Mouse (Mus musculus) MEL (cell line): ENCODE results near the gene Shank3. TPM values are rescaled to one million over a fixed set of nuclear protein-coding genes. Genes with fewer than 3 reads are reported as not detected.

Source experiments
- DNase-seq: peaks from one replicate; pipeline ENCODE4 v3.0.0; 2011; ENCODE audit warnings: low read depth, low spot score
- H3K27ac ChIP-seq: 2 replicates; pipeline ENCODE4 v1.5.1; 2012; ENCODE audit warnings: low read depth, mild to moderate bottlenecking, control low read depth, low read length, moderate library complexity; ENCODE audit not compliant: control insufficient read depth
- H3K27me3 ChIP-seq, 2 experiments: fragments of 150-350 bp in 1 of 2; sonication (generic) in 1 of 2; 2 replicates each; pipeline ENCODE4 v1.6.1; 2012; ENCODE audit warnings: low read length in 2 of 2, mild to moderate bottlenecking in 2 of 2, improper control_type of control experiment in 1 of 2, moderate library complexity in 1 of 2; ENCODE audit not compliant: insufficient read depth in 2 of 2, control insufficient read depth in 1 of 2
- H3K36me3 ChIP-seq, 2 experiments: 2 replicates each; pipeline ENCODE4 v1.6.1; 2012 to 2014; ENCODE audit warnings: low read length in 2 of 2, improper control_type of control experiment in 1 of 2, inconsistent platforms in 1 of 2, mild to moderate bottlenecking in 1 of 2; ENCODE audit not compliant: insufficient read depth in 2 of 2, control insufficient read depth in 1 of 2
- H3K4me1 ChIP-seq, 2 experiments: fragments of 150-350 bp in 1 of 2; sonication (generic) in 1 of 2; 2 replicates each; pipeline ENCODE4 v1.6.1; 2012; ENCODE audit warnings: low read length in 2 of 2, improper control_type of control experiment in 1 of 2, mild to moderate bottlenecking in 1 of 2; ENCODE audit not compliant: insufficient read depth in 2 of 2, control insufficient read depth in 1 of 2
- H3K4me3 ChIP-seq, 2 experiments: fragments of 150-350 bp in 1 of 2; sonication (generic) in 1 of 2; 2 replicates each; pipeline ENCODE4 v1.5.1; 2012; ENCODE audit warnings: low read depth in 2 of 2, low read length in 2 of 2, mild to moderate bottlenecking in 2 of 2, moderate library complexity in 2 of 2, control low read depth in 1 of 2, improper control_type of control experiment in 1 of 2; ENCODE audit not compliant: control insufficient read depth in 1 of 2, insufficient read depth in 1 of 2
- H3K79me2 ChIP-seq: 2 replicates; pipeline ENCODE4 v1.6.1; 2012; ENCODE audit warnings: mild to moderate bottlenecking, low read length, moderate library complexity; ENCODE audit not compliant: control insufficient read depth, poor library complexity, insufficient read depth
- H3K9ac ChIP-seq: 2 replicates; pipeline ENCODE4 v1.6.1; 2012; ENCODE audit warnings: low read depth, mild to moderate bottlenecking, control low read depth, low read length, moderate library complexity; ENCODE audit not compliant: control insufficient read depth, poor library complexity, severe bottlenecking
- H3K9me3 ChIP-seq: fragments of 150-350 bp; sonication (generic); replicated peaks from 2 replicates; pipeline ENCODE4 v1.6.1; 2012; ENCODE audit warnings: mild to moderate bottlenecking, low read length, improper control_type of control experiment, moderate library complexity; ENCODE audit not compliant: insufficient read depth
- BHLHE40 ChIP-seq: IDR thresholded peaks from 2 replicates; pipeline ENCODE4 v1.6.1; 2012; ENCODE audit warnings: low read depth, mild to moderate bottlenecking, inconsistent platforms, low read length, improper control_type of control experiment, borderline replicate concordance
- CHD1 ChIP-seq: IDR thresholded peaks from 2 replicates; pipeline ENCODE4 v1.6.1; 2012; ENCODE audit warnings: low read depth, mild to moderate bottlenecking, inconsistent platforms, low read length, improper control_type of control experiment
- CHD2 ChIP-seq: IDR thresholded peaks from 2 replicates; pipeline ENCODE4 v1.6.1; 2011; ENCODE audit warnings: low read length, improper control_type of control experiment
- CTCF ChIP-seq, 3 experiments: IDR thresholded peaks in 2 of 3; conservative IDR thresholded peaks in 1 of 3; 2 replicates each; pipeline ENCODE4 v1.5.1; 2011 to 2012; ENCODE audit warnings: low read length in 3 of 3, low read depth in 2 of 3, mild to moderate bottlenecking in 2 of 3, improper control_type of control experiment in 1 of 3, inconsistent platforms in 1 of 3, mixed read lengths in 1 of 3, moderate library complexity in 1 of 3; ENCODE audit not compliant: control insufficient read depth in 1 of 3, insufficient read depth in 1 of 3, poor library complexity in 1 of 3, severe bottlenecking in 1 of 3
- ELF1 ChIP-seq: IDR thresholded peaks from 2 replicates; pipeline ENCODE4 v1.6.1; 2014; ENCODE audit warnings: low read depth, mild to moderate bottlenecking, inconsistent platforms, low read length, improper control_type of control experiment, moderate library complexity
- ETS1 ChIP-seq: IDR thresholded peaks from 2 replicates; pipeline ENCODE4 v1.6.1; 2012; ENCODE audit warnings: low read depth, mild to moderate bottlenecking, inconsistent platforms, low read length, improper control_type of control experiment, moderate library complexity
- GABPA ChIP-seq: IDR thresholded peaks from 2 replicates; pipeline ENCODE4 v1.6.1; 2012; ENCODE audit warnings: low read depth, mild to moderate bottlenecking, inconsistent platforms, low read length, improper control_type of control experiment, moderate library complexity
- HCFC1 ChIP-seq: IDR thresholded peaks from 2 replicates; pipeline ENCODE4 v1.6.1; 2012; ENCODE audit warnings: low read depth, mild to moderate bottlenecking, inconsistent platforms, low read length, improper control_type of control experiment, moderate library complexity
- JUND ChIP-seq: IDR thresholded peaks from 2 replicates; pipeline ENCODE4 v1.6.1; 2011; ENCODE audit warnings: low read depth, mild to moderate bottlenecking, improper control_type of control experiment, low read length
- KAT2A ChIP-seq: conservative IDR thresholded peaks from 2 replicates; pipeline ENCODE4 v1.6.1; 2012; ENCODE audit warnings: low read depth, low read length, improper control_type of control experiment, inconsistent platforms
- MAFK ChIP-seq: IDR thresholded peaks from 2 replicates; pipeline ENCODE4 v1.6.1; 2011; ENCODE audit warnings: low read depth, mild to moderate bottlenecking, low read length, improper control_type of control experiment, borderline replicate concordance
- MYB ChIP-seq: IDR thresholded peaks from 2 replicates; pipeline ENCODE4 v1.6.1; 2011; ENCODE audit warnings: mild to moderate bottlenecking, low read depth, low read length, improper control_type of control experiment
- POLR2AphosphoS2 ChIP-seq: IDR thresholded peaks from 2 replicates; pipeline ENCODE4 v1.6.1; 2011; ENCODE audit warnings: low read length, improper control_type of control experiment
- RAD21 ChIP-seq: IDR thresholded peaks from 2 replicates; pipeline ENCODE4 v1.6.1; 2011; ENCODE audit warnings: mild to moderate bottlenecking, low read depth, low read length, improper control_type of control experiment
- SMC3 ChIP-seq: IDR thresholded peaks from 2 replicates; pipeline ENCODE4 v1.6.1; 2011; ENCODE audit warnings: low read depth, low read length, improper control_type of control experiment
- TBP ChIP-seq: IDR thresholded peaks from 2 replicates; pipeline ENCODE4 v1.8.0; 2011; ENCODE audit warnings: low read depth, low read length, improper control_type of control experiment
- UBTF ChIP-seq: IDR thresholded peaks from 2 replicates; pipeline ENCODE4 v1.6.1; 2012; ENCODE audit warnings: low read depth, mild to moderate bottlenecking, inconsistent platforms, low read length, improper control_type of control experiment, moderate library complexity, borderline replicate concordance; ENCODE audit not compliant: insufficient read depth
- USF1 ChIP-seq: IDR thresholded peaks from 2 replicates; pipeline ENCODE4 v1.6.1; 2014; ENCODE audit warnings: low read depth, mild to moderate bottlenecking, inconsistent platforms, low read length, improper control_type of control experiment, moderate library complexity
- ZC3H11A ChIP-seq: IDR thresholded peaks from 2 replicates; pipeline ENCODE4 v1.6.1; 2012; ENCODE audit warnings: low read depth, mild to moderate bottlenecking, inconsistent platforms, low read length, improper control_type of control experiment
- ZNF384 ChIP-seq: IDR thresholded peaks from 2 replicates; pipeline ENCODE4 v1.6.1; 2012; ENCODE audit warnings: low read depth, mild to moderate bottlenecking, inconsistent platforms, low read length, improper control_type of control experiment
- polyA plus RNA-seq, 2 experiments: library from polyadenylated mRNA; stranded (reverse) in 1 of 2; unstranded in 1 of 2; fragments of >175 nt in 1 of 2; fragments of >200 nt in 1 of 2; gene quantifications; 2 replicates each; pipeline versions ENCODE4 v1.2.1 to v1.2.4; 2012; ENCODE audit warnings: low replicate concordance in 2 of 2, low read depth in 1 of 2; ENCODE audit not compliant: insufficient read length in 2 of 2, insufficient read depth in 1 of 2, missing spikeins in 1 of 2
- total RNA-seq: library from RNA; depleted of rRNA; stranded (reverse); fragments of 300-350 nt; gene quantifications from 2 replicates; pipeline ENCODE4 v1.2.3, GENCODE M21; 2012

The Shank3 gene
- total and polyA plus RNA-seq, 3 experiments: 14.2 to 20.3 TPM; not detected in 1

GRCm38 (mm10) chr15:89530336-89530735 is 30.9 kb downstream of the Shank3 start:
- peak; percentile 64 for DNase-seq
- H3K79me2 ChIP-seq: no peaks in the 10 kb centered on the region
- no peak overlapping the region for H3K27ac ChIP-seq
- no peak overlapping the region for H3K4me3 ChIP-seq
- TF ChIP-seq CHD1 (no peak), BHLHE40 (no peak), ZC3H11A (peak; percentile 59), RAD21 (peak; percentile 67), SMC3 (peak; percentile 72), CTCF (IDR thresholded peaks at IDR 0.05 in 2 of 3, conservative IDR thresholded peaks at IDR 0.05 in 1 of 3; ENCODE audit: control insufficient read depth in 1 of 3, insufficient read depth in 1 of 3, low read depth in 2 of 3, low read length in 3 of 3, poor library complexity in 1 of 3, severe bottlenecking in 1 of 3) (peak; percentile 83 to 98 (median 89))
- TF ChIP-seq, all 39 proteins: peak for 4
- H3K9me3 ChIP-seq: no peaks in the 10 kb centered on the region
- H3K27me3 ChIP-seq: no peaks in the 10 kb centered on the region
- no peaks in the 10 kb centered on the region; a peak in 1 of 4 replicates for H3K36me3 ChIP-seq
- H3K9ac ChIP-seq: no peak overlapping the region
- no peaks in the 10 kb centered on the region for H3K4me1 ChIP-seq

DNA sequence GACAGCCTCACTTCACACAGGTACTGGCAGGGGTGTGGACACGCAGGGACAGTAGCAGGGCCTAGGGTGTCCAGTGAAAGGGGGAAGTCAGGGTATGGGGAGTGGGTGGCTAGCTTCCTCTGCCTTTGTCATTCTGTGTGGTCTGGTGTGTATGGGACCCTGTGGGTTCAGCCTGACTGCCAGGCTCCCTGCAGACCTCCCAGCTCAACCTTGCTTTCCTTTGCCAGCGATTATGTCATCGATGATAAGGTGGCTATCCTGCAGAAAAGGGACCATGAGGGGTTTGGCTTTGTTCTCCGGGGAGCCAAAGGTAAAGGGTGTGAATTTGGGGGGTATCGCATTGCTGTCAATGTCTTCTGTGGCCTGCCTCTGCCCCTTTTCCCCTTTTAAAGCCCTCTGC is 32.0 kb downstream of the Shank3 start:
- TF ChIP-seq ZC3H11A: no peak
- no peak for TF ChIP-seq KAT2A
- TF ChIP-seq ZNF384: no peak
- no peak for TF ChIP-seq CHD2
- TF ChIP-seq TBP: no peak
- TF ChIP-seq MAFK: no peak
- TF ChIP-seq UBTF: no peak
- TF ChIP-seq POLR2AphosphoS2: no peak
- no peak for TF ChIP-seq HCFC1
- no peak for TF ChIP-seq SMC3
- no peak for TF ChIP-seq MYB
- no peak for TF ChIP-seq RAD21
- TF ChIP-seq ETS1: no peak
- no peak for TF ChIP-seq JUND
- TF ChIP-seq ELF1: no peak
- no peak for TF ChIP-seq GABPA
- no peak for TF ChIP-seq USF1
- Histone ChIP-seq H3K4me3 (no peak overlapping the region), H3K9me3 (no peaks in the 10 kb centered on the region), H3K27ac (no peak overlapping the region), H3K9ac (no peak overlapping the region), H3K27me3 (no peaks in the 10 kb centered on the region), H3K79me2 (no peaks in the 10 kb centered on the region), H3K36me3 (no peaks in the 10 kb centered on the region; a peak in 1 of 4 replicates), H3K4me1 (no peaks in the 10 kb centered on the region)
- no peak for DNase-seq
